Mouse (Mus musculus) MEL (cell line): ENCODE results near the gene Cd63. TPM values are rescaled to one million over a fixed set of nuclear protein-coding genes. Genes with fewer than 3 reads are reported as not detected.

Experiments used
- DNase-seq: peaks from one replicate; pipeline ENCODE4 v3.0.0; 2011; ENCODE audit warnings: low read depth, low spot score
- H3K27ac ChIP-seq: 2 replicates; pipeline ENCODE4 v1.5.1; 2012; ENCODE audit warnings: low read depth, mild to moderate bottlenecking, control low read depth, low read length, moderate library complexity; ENCODE audit not compliant: control insufficient read depth
- H3K27me3 ChIP-seq, 2 experiments: fragments of 150-350 bp in 1 of 2; sonication (generic) in 1 of 2; 2 replicates each; pipeline ENCODE4 v1.6.1; 2012; ENCODE audit warnings: low read length in 2 of 2, mild to moderate bottlenecking in 2 of 2, improper control_type of control experiment in 1 of 2, moderate library complexity in 1 of 2; ENCODE audit not compliant: insufficient read depth in 2 of 2, control insufficient read depth in 1 of 2
- H3K36me3 ChIP-seq, 2 experiments: 2 replicates each; pipeline ENCODE4 v1.6.1; 2012 to 2014; ENCODE audit warnings: low read length in 2 of 2, improper control_type of control experiment in 1 of 2, inconsistent platforms in 1 of 2, mild to moderate bottlenecking in 1 of 2; ENCODE audit not compliant: insufficient read depth in 2 of 2, control insufficient read depth in 1 of 2
- H3K4me1 ChIP-seq, 2 experiments: fragments of 150-350 bp in 1 of 2; sonication (generic) in 1 of 2; 2 replicates each; pipeline ENCODE4 v1.6.1; 2012; ENCODE audit warnings: low read length in 2 of 2, improper control_type of control experiment in 1 of 2, mild to moderate bottlenecking in 1 of 2; ENCODE audit not compliant: insufficient read depth in 2 of 2, control insufficient read depth in 1 of 2
- H3K4me3 ChIP-seq, 2 experiments: fragments of 150-350 bp in 1 of 2; sonication (generic) in 1 of 2; 2 replicates each; pipeline ENCODE4 v1.5.1; 2012; ENCODE audit warnings: low read depth in 2 of 2, low read length in 2 of 2, mild to moderate bottlenecking in 2 of 2, moderate library complexity in 2 of 2, control low read depth in 1 of 2, improper control_type of control experiment in 1 of 2; ENCODE audit not compliant: control insufficient read depth in 1 of 2, insufficient read depth in 1 of 2
- H3K79me2 ChIP-seq: 2 replicates; pipeline ENCODE4 v1.6.1; 2012; ENCODE audit warnings: mild to moderate bottlenecking, low read length, moderate library complexity; ENCODE audit not compliant: control insufficient read depth, poor library complexity, insufficient read depth
- H3K9ac ChIP-seq: 2 replicates; pipeline ENCODE4 v1.6.1; 2012; ENCODE audit warnings: low read depth, mild to moderate bottlenecking, control low read depth, low read length, moderate library complexity; ENCODE audit not compliant: control insufficient read depth, poor library complexity, severe bottlenecking
- H3K9me3 ChIP-seq: fragments of 150-350 bp; sonication (generic); replicated peaks from 2 replicates; pipeline ENCODE4 v1.6.1; 2012; ENCODE audit warnings: mild to moderate bottlenecking, low read length, improper control_type of control experiment, moderate library complexity; ENCODE audit not compliant: insufficient read depth
- CHD1 ChIP-seq: IDR thresholded peaks from 2 replicates; pipeline ENCODE4 v1.6.1; 2012; ENCODE audit warnings: low read depth, mild to moderate bottlenecking, inconsistent platforms, low read length, improper control_type of control experiment
- CHD2 ChIP-seq: IDR thresholded peaks from 2 replicates; pipeline ENCODE4 v1.6.1; 2011; ENCODE audit warnings: low read length, improper control_type of control experiment
- CTCF ChIP-seq, 3 experiments: IDR thresholded peaks in 2 of 3; conservative IDR thresholded peaks in 1 of 3; 2 replicates each; pipeline ENCODE4 v1.5.1; 2011 to 2012; ENCODE audit warnings: low read length in 3 of 3, low read depth in 2 of 3, mild to moderate bottlenecking in 2 of 3, improper control_type of control experiment in 1 of 3, inconsistent platforms in 1 of 3, mixed read lengths in 1 of 3, moderate library complexity in 1 of 3; ENCODE audit not compliant: control insufficient read depth in 1 of 3, insufficient read depth in 1 of 3, poor library complexity in 1 of 3, severe bottlenecking in 1 of 3
- ELF1 ChIP-seq: IDR thresholded peaks from 2 replicates; pipeline ENCODE4 v1.6.1; 2014; ENCODE audit warnings: low read depth, mild to moderate bottlenecking, inconsistent platforms, low read length, improper control_type of control experiment, moderate library complexity
- EP300 ChIP-seq, 2 experiments: IDR thresholded peaks; 2 replicates each; pipeline ENCODE4 v1.6.1; 2011; ENCODE audit warnings: improper control_type of control experiment in 2 of 2, low read length in 2 of 2, low read depth in 1 of 2, mild to moderate bottlenecking in 1 of 2
- ETS1 ChIP-seq: IDR thresholded peaks from 2 replicates; pipeline ENCODE4 v1.6.1; 2012; ENCODE audit warnings: low read depth, mild to moderate bottlenecking, inconsistent platforms, low read length, improper control_type of control experiment, moderate library complexity
- MAFK ChIP-seq: IDR thresholded peaks from 2 replicates; pipeline ENCODE4 v1.6.1; 2011; ENCODE audit warnings: low read depth, mild to moderate bottlenecking, low read length, improper control_type of control experiment, borderline replicate concordance
- NELFE ChIP-seq: IDR thresholded peaks from 2 replicates; pipeline ENCODE4 v1.6.1; 2011; ENCODE audit warnings: low read depth, low read length, improper control_type of control experiment
- POLR2AphosphoS5 ChIP-seq: IDR thresholded peaks from 2 replicates; pipeline ENCODE4 v1.6.1; 2012; ENCODE audit warnings: low read depth, borderline replicate concordance, mild to moderate bottlenecking, inconsistent platforms, low read length, moderate library complexity, mixed read lengths
- RCOR1 ChIP-seq: IDR thresholded peaks from 2 replicates; pipeline ENCODE4 v1.6.1; 2012; ENCODE audit warnings: low read depth, mild to moderate bottlenecking, inconsistent platforms, low read length, improper control_type of control experiment
- TAL1 ChIP-seq: IDR thresholded peaks from 2 replicates; pipeline ENCODE4 v1.6.1; 2012; ENCODE audit warnings: mild to moderate bottlenecking, inconsistent platforms, low read length, moderate library complexity, mixed read lengths
- TCF12 ChIP-seq: IDR thresholded peaks from 2 replicates; pipeline ENCODE4 v1.6.1; 2014; ENCODE audit warnings: low read depth, mild to moderate bottlenecking, inconsistent platforms, low read length, improper control_type of control experiment, moderate library complexity
- ZKSCAN1 ChIP-seq: IDR thresholded peaks from 2 replicates; pipeline ENCODE4 v1.6.1; 2012; ENCODE audit warnings: low read depth, mild to moderate bottlenecking, inconsistent platforms, low read length, improper control_type of control experiment, moderate library complexity
- polyA plus RNA-seq, 2 experiments: library from polyadenylated mRNA; stranded (reverse) in 1 of 2; unstranded in 1 of 2; fragments of >175 nt in 1 of 2; fragments of >200 nt in 1 of 2; gene quantifications; 2 replicates each; pipeline versions ENCODE4 v1.2.1 to v1.2.4; 2012; ENCODE audit warnings: low replicate concordance in 2 of 2, low read depth in 1 of 2; ENCODE audit not compliant: insufficient read length in 2 of 2, insufficient read depth in 1 of 2, missing spikeins in 1 of 2
- total RNA-seq: library from RNA; depleted of rRNA; stranded (reverse); fragments of 300-350 nt; gene quantifications from 2 replicates; pipeline ENCODE4 v1.2.3, GENCODE M21; 2012

The Cd63 gene
- total and polyA plus RNA-seq, 3 experiments, result 0.46 to 0.64 TPM; not detected in 1

GRCm38 (mm10) chr10:128916665-128917064 lies 15.9 kb downstream of the Cd63 start:
- Histone ChIP-seq H3K4me3 (no peak overlapping the region), H3K27me3 (peaks cover 0 to 1% of the 10 kb centered on the region in 2 experiments; a peak in 1 of 4 replicates), H3K4me1 (no peaks in the 10 kb centered on the region), H3K36me3 (no peaks in the 10 kb centered on the region), H3K9ac (no peak overlapping the region), H3K9me3 (no peaks in the 10 kb centered on the region), H3K79me2 (no peaks in the 10 kb centered on the region), H3K27ac (no peak overlapping the region)
- no peak for TF ChIP-seq ZKSCAN1
- TF ChIP-seq TAL1, result no peak
- no peak for TF ChIP-seq EP300 (IDR thresholded peaks at IDR 0.05; ENCODE audit: low read depth in 1 of 2, low read length in 2 of 2)
- no peak for TF ChIP-seq NELFE
- DNase-seq, result no peak

- H3K4me3 ChIP-seq, result no peak overlapping the region
- no peaks in the 10 kb centered on the region for H3K9me3 ChIP-seq
- TF ChIP-seq ELF1 (no peak), ETS1 (no peak), CTCF (IDR thresholded peaks at IDR 0.05 in 2 of 3, conservative IDR thresholded peaks at IDR 0.05 in 1 of 3; ENCODE audit: control insufficient read depth in 1 of 3, insufficient read depth in 1 of 3, low read depth in 2 of 3, low read length in 3 of 3, poor library complexity in 1 of 3, severe bottlenecking in 1 of 3) (no peak)
- H3K79me2 ChIP-seq, result no peaks in the 10 kb centered on the region
- peaks cover 0 to 2% of the 10 kb centered on the region in 2 experiments; a peak in 1 of 4 replicates for H3K36me3 ChIP-seq
- H3K4me1 ChIP-seq, result peaks cover 0 to 6% of the 10 kb centered on the region in 2 experiments; a peak in 2 of 4 replicates
- no peak overlapping the region for H3K9ac ChIP-seq
- no peak for DNase-seq
- no peak overlapping the region for H3K27ac ChIP-seq
- peaks cover 0 to under 1% of the 10 kb centered on the region in 2 experiments; a peak in 1 of 4 replicates for H3K27me3 ChIP-seq
Observed at GRCm38 (mm10) chr10:128917400-128917799, 16.6 kb downstream of the Cd63 start.

GRCm38 (mm10) chr10:128918246-128918645 lies 17.5 kb downstream of the Cd63 start:
- peaks cover 0 to 2% of the 10 kb centered on the region in 2 experiments; a peak in 1 of 4 replicates for H3K36me3 ChIP-seq
- no peaks in the 10 kb centered on the region for H3K27me3 ChIP-seq
- no peak overlapping the region for H3K27ac ChIP-seq
- TF ChIP-seq POLR2AphosphoS5 (no peak), ELF1 (no peak), CHD1 (no peak), CTCF (IDR thresholded peaks at IDR 0.05 in 2 of 3, conservative IDR thresholded peaks at IDR 0.05 in 1 of 3; ENCODE audit: control insufficient read depth in 1 of 3, insufficient read depth in 1 of 3, low read depth in 2 of 3, low read length in 3 of 3, poor library complexity in 1 of 3, severe bottlenecking in 1 of 3) (no peak), TAL1 (no peak), MAFK (no peak), CHD2 (no peak), TCF12 (no peak), RCOR1 (no peak), EP300 (IDR thresholded peaks at IDR 0.05; ENCODE audit: low read depth in 1 of 2, low read length in 2 of 2) (no peak)
- peaks cover 0 to 10% of the 10 kb centered on the region in 2 experiments; a peak in 2 of 4 replicates for H3K4me1 ChIP-seq
- no peak for DNase-seq
- no peak overlapping the region for H3K9ac ChIP-seq
- peaks cover 3% of the 10 kb centered on the region; the same call in 1 of the 2 replicates for H3K79me2 ChIP-seq
- no peak overlapping the region for H3K4me3 ChIP-seq
- no peaks in the 10 kb centered on the region for H3K9me3 ChIP-seq
